Mouse (Mus musculus): Measurements from ENCODE around the gene Fut7.

Fut7 gene

GRCm38 (mm10) chr2:25402377-25402971 is 20.6 kb upstream of the Fut7 start:
- ChIA-PET POLR2A (interaction anchor here in 3 of 4 experiments (0.6 to 1.2 kb wide), 11 partner anchors 12 to 178 kb away, joined by 3 to 4 read pairs (median 3); partner anchors contain the start of genes Dpp7 (in 1 of the 3), Man1b1 (in 1 of the 3), Sapcd2 (in 1 of the 3) and Tprn (in 1 of the 3)), CTCF (interaction anchor here (0.6 to 1.3 kb wide), 42 partner anchors 8 to 208 kb away, joined by 3 to 13 read pairs (median 4); partner anchors contain the start of genes Sapcd2 (in 3 of the 4), Ajm1 (in 2 of the 4), Abca2 (in 1 of the 4) and Paxx (in 1 of the 4))

GRCm38 (mm10) chr2:25402972-25403601 is 20.0 kb upstream of the Fut7 start:
- POLR2A ChIA-PET: interaction anchor here in 1 of 4 experiments (1.0 to 1.2 kb wide), 6 partner anchors 14 to 141 kb away, joined by 3 to 4 read pairs (median 4); partner anchors contain the start of genes Dpp7, Man1b1, Sapcd2 and Tprn
- CTCF ChIA-PET: interaction anchor here (0.9 to 1.3 kb wide), 27 partner anchors 12 to 178 kb away, joined by 3 to 13 read pairs (median 4); partner anchors contain the start of genes Ajm1 (in 2 of the 4), Phpt1 (in 1 of the 4), Sapcd2 (in 1 of the 4) and Tmem203 (in 1 of the 4)

GRCm38 (mm10) chr2:25403994-25404393 is 19.1 kb upstream of the Fut7 start:
- CTCF ChIA-PET: interaction anchor here in 3 of 4 experiments (0.5 to 1.3 kb wide), 5 partner anchors 9 to 65 kb away, joined by 3 to 5 read pairs (median 3); no protein-coding TSS in a partner anchor
- POLR2A ChIA-PET: interaction anchor here in 2 of 4 experiments (0.6 to 1.3 kb wide), 4 partner anchors 8 to 143 kb away, joined by 3 to 5 read pairs (median 4); partner anchors contain the start of genes Entpd2 (in 1 of the 2), Sapcd2 (in 1 of the 2) and Traf2 (in 1 of the 2)

- ChIA-PET POLR2A (no interaction called here), CTCF (interaction anchor here in 3 of 4 experiments (0.5 to 1.0 kb wide), 4 partner anchors 13 to 172 kb away, joined by 3 to 4 read pairs (median 3); partner anchors contain the start of gene Ajm1 (in 1 of the 3))
Observed at GRCm38 (mm10) chr2:25408908-25409307, 14.2 kb upstream of the Fut7 start.

GRCm38 (mm10) chr2:25413436-25413835 is 9.6 kb upstream of the Fut7 start:
- ChIA-PET CTCF (interaction anchor here in 2 of 4 experiments (0.8 to 3.1 kb wide), 8 partner anchors 9 to 134 kb away, joined by 3 to 11 read pairs (median 5); partner anchors contain the start of genes Abca2 (in 1 of the 2) and Fut7 (in 1 of the 2)), POLR2A (interaction anchor here in 1 of 4 experiments (0.6 to 1.4 kb wide), 2 partner anchors 12 to 97 kb away, joined by 3 read pairs; no protein-coding TSS in a partner anchor)

- CTCF ChIA-PET: interaction anchor here in 3 of 4 experiments (0.5 to 2.4 kb wide), 10 partner anchors 9 to 416 kb away, joined by 3 to 11 read pairs (median 4); no protein-coding TSS in a partner anchor
- POLR2A ChIA-PET: interaction anchor here in 2 of 4 experiments (0.7 to 2.1 kb wide), 3 partner anchors 15 to 123 kb away, joined by 3 to 9 read pairs (median 5); partner anchors contain the start of gene Sapcd2 (in 1 of the 2)
Observed at GRCm38 (mm10) chr2:25417426-25417825, 5.6 kb upstream of the Fut7 start.

GRCm38 (mm10) chr2:25421896-25422295 is 1.2 kb upstream of the Fut7 start:
- CTCF ChIA-PET: interaction anchor here (0.6 to 2.3 kb wide), 31 partner anchors 9 to 510 kb away, joined by 3 to 11 read pairs (median 4); partner anchors contain the start of genes Ajm1 (in 2 of the 4), Anapc2 (in 1 of the 4), Clic3 (in 1 of the 4) and Ssna1 (in 1 of the 4)
- POLR2A ChIA-PET: interaction anchor here (0.6 to 1.6 kb wide), 14 partner anchors 7 to 473 kb away, joined by 3 to 9 read pairs (median 3); partner anchors contain the start of genes Fbxw5 (in 1 of the 4), Sapcd2 (in 1 of the 4), Uap1l1 (in 1 of the 4) and Zmynd19 (in 1 of the 4)

- CTCF ChIA-PET: interaction anchor here in 2 of 4 experiments (0.5 to 2.4 kb wide), 6 partner anchors 11 to 158 kb away, joined by 3 to 11 read pairs (median 5); partner anchors contain the start of genes Ajm1 (in 1 of the 2) and Clic3 (in 1 of the 2)
- POLR2A ChIA-PET: interaction anchor here in 1 of 4 experiments (0.6 to 1.4 kb wide), 3 partner anchors 29 to 151 kb away, joined by 3 read pairs; partner anchors contain the start of gene Anapc2
Observed at GRCm38 (mm10) chr2:25423626-25424025, 559 bp downstream of the Fut7 start.

- ChIA-PET CTCF (interaction anchor here (0.5 to 3.2 kb wide), 27 partner anchors 8 to 490 kb away, joined by 3 to 17 read pairs (median 4); partner anchors contain the start of genes Ajm1 (in 2 of the 4), Clic3 (in 2 of the 4), Arrdc1 (in 1 of the 4) and Paxx (in 1 of the 4)), POLR2A (interaction anchor here in 3 of 4 experiments (0.5 to 4.0 kb wide), 12 partner anchors 11 to 459 kb away, joined by 3 to 12 read pairs (median 4); partner anchors contain the start of genes Anapc2 (in 1 of the 3), Clic3 (in 1 of the 3), Sapcd2 (in 1 of the 3) and Ssna1 (in 1 of the 3))
Observed at GRCm38 (mm10) chr2:25425481-25425880, 2.4 kb downstream of the Fut7 start.

GRCm38 (mm10) chr2:25426721-25427191 is 3.7 kb downstream of the Fut7 start:
- CTCF ChIA-PET: interaction anchor here (0.6 to 3.2 kb wide), 50 partner anchors 8 to 1105 kb away, joined by 3 to 17 read pairs (median 3); partner anchors contain the start of genes Ssna1 (in 2 of the 4), AL732309.1 (in 1 of the 4), Ajm1 (in 1 of the 4) and Anapc2 (in 1 of the 4)
- POLR2A ChIA-PET: interaction anchor here (0.6 to 4.0 kb wide), 17 partner anchors 10 to 232 kb away, joined by 3 to 12 read pairs (median 4); partner anchors contain the start of genes Clic3 (in 2 of the 4), Paxx (in 1 of the 4), Sapcd2 (in 1 of the 4) and Tprn (in 1 of the 4)

- ChIA-PET CTCF (interaction anchor here (0.6 to 3.2 kb wide), 41 partner anchors 9 to 233 kb away, joined by 3 to 17 read pairs (median 3); partner anchors contain the start of genes AL732309.1 (in 1 of the 4), Ajm1 (in 1 of the 4), Clic3 (in 1 of the 4) and Edf1 (in 1 of the 4)), POLR2A (interaction anchor here (0.8 to 4.0 kb wide), 11 partner anchors 17 to 165 kb away, joined by 3 to 12 read pairs (median 4); partner anchors contain the start of genes Clic3 (in 2 of the 4), Paxx (in 1 of the 4) and Tprn (in 1 of the 4))
Observed at GRCm38 (mm10) chr2:25427256-25427655, 4.2 kb downstream of the Fut7 start.

GRCm38 (mm10) chr2:25428442-25429236 is 5.6 kb downstream of the Fut7 start, which contains the start of gene Abca2:
TSS of gene Abca2 (plus strand) at chr2:25428703.
- ChIA-PET POLR2A (interaction anchor here in 3 of 4 experiments (0.6 to 4.0 kb wide), 12 partner anchors 11 to 182 kb away, joined by 3 to 13 read pairs (median 4); partner anchors contain the start of genes Clic3 (in 2 of the 3), Sapcd2 (in 2 of the 3), AL732309.1 (in 1 of the 3) and Paxx (in 1 of the 3)), CTCF (interaction anchor here (0.5 to 2.5 kb wide), 49 partner anchors 8 to 278 kb away, joined by 3 to 10 read pairs (median 4); partner anchors contain the start of genes Ajm1 (in 2 of the 4), Entpd2 (in 2 of the 4), Paxx (in 2 of the 4) and Bmyc (in 1 of the 4))

- POLR2A ChIA-PET: interaction anchor here in 3 of 4 experiments (0.6 to 2.6 kb wide), 18 partner anchors 8 to 643 kb away, joined by 3 to 13 read pairs (median 4); partner anchors contain the start of genes Clic3 (in 2 of the 3), Sapcd2 (in 2 of the 3), Traf2 (in 2 of the 3) and AL732309.1 (in 1 of the 3)
Observed at GRCm38 (mm10) chr2:25429435-25430180, 6.5 kb downstream of the Fut7 start.

GRCm38 (mm10) chr2:25430395-25431233 is 7.5 kb downstream of the Fut7 start:
- POLR2A ChIA-PET: interaction anchor here in 2 of 4 experiments (0.6 to 2.6 kb wide), 9 partner anchors 9 to 583 kb away, joined by 3 to 12 read pairs (median 3); partner anchors contain the start of genes Clic3 (in 1 of the 2), Sapcd2 (in 1 of the 2) and Traf2 (in 1 of the 2)
- CTCF ChIA-PET: interaction anchor here in 2 of 4 experiments (0.9 to 2.5 kb wide), 4 partner anchors 8 to 30 kb away, joined by 3 to 6 read pairs (median 4); no protein-coding TSS in a partner anchor

More at GRCm38 (mm10) chr2:25429435-25430180, 6.5 kb downstream of the Fut7 start:
- CTCF ChIA-PET: interaction anchor here in 3 of 4 experiments (0.5 to 2.5 kb wide), 19 partner anchors 16 to 205 kb away, joined by 3 to 9 read pairs (median 4); partner anchors contain the start of genes Ajm1 (in 1 of the 3), Entpd2 (in 1 of the 3), Phpt1 (in 1 of the 3) and Traf2 (in 1 of the 3)

Data from embryonic stem cell, embryonic (primary cell).